Mouse (Mus musculus): Measurements from ENCODE around the gene Sult4a1. TPM values are rescaled to one million over a fixed set of nuclear protein-coding genes. Genes with fewer than 3 reads are reported as not detected.

The Sult4a1 gene
- total and polyA plus RNA-seq, 3 experiments, result not detected

DNA sequence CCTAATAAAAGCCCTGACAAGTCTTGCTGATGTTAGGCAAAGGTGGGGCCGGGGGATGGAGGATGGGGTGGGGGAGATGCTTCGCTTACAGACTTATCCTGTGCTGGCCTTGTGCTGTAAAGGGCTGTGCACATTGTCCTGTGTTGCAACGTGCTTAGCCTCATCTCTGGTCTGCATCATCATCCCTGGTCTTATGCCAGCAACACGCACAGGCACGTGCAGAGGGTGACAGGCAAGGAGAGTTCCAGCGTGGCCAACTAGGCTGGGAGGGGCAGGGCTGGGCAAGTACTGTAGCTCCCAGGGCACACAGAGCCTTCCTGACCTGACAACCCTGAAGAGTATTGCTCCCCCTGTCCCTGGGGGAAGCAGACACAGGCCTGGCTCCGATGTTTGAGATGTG, 15.5 kb upstream of the Sult4a1 start:
- Histone ChIP-seq H3K27me3 (replicated peaks) (peaks cover 64% of the 10 kb centered on the region), H3K9ac (ENCODE audit: insufficient read depth, low read depth) (no peak overlapping the region), H3K79me2 (replicated peaks; ENCODE audit: control insufficient read depth, extremely low read depth, insufficient read depth, poor library complexity, severe bottlenecking) (no peaks in the 10 kb centered on the region), H3K36me3 (replicated peaks in 1 of 2; ENCODE audit: control insufficient read depth in 1 of 2, insufficient read depth in 1 of 2, low read length in 1 of 2) (no peaks in the 10 kb centered on the region), H3K27ac (ENCODE audit: insufficient read depth, low read depth) (no peak overlapping the region), H3K4me3 (replicated peaks in 1 of 3; ENCODE audit: low read depth in 2 of 3, low read length in 2 of 3, poor library complexity in 1 of 3) (no peak overlapping the region), H3K9me3 (replicated peaks; ENCODE audit: low read length) (peaks cover 9% of the 10 kb centered on the region), H3K4me2 (ENCODE audit: insufficient read depth, low read depth, poor library complexity, severe bottlenecking) (no peak overlapping the region), H3K4me1 (ENCODE audit: control insufficient read depth in 1 of 2, insufficient read depth in 2 of 2) (peaks cover 0 to 14% of the 10 kb centered on the region in 2 experiments; a peak in 2 of 4 replicates)
- DNase-seq (ENCODE audit: extremely low read depth), result no peak
- in situ Hi-C loops (cut with MboI; ENCODE audit: low pct_ligation_motif_present, low pct_unique_long_range_greater_than_20kb, low sequenced_read_pairs) (loop anchor here (25.0 kb wide), 1 partner anchor 491 kb away; no protein-coding TSS in a partner anchor), dilution Hi-C loops (cut with MboI; ENCODE audit: extremely low pct_ligation_motif_present, extremely low pct_unique_long_range_greater_than_20kb, low sequenced_read_pairs) (no loop called here)
- no peak for TF ChIP-seq POLR2A (IDR thresholded peaks at IDR 0.05; ENCODE audit: low read depth, low read length)
- TF ChIP-seq SMC3 (IDR thresholded peaks at IDR 0.05; ENCODE audit: low read depth, low read length), result no peak
- no peak for TF ChIP-seq JUND (conservative IDR thresholded peaks at IDR 0.05; ENCODE audit: low read depth, low read length)
- no peak for TF ChIP-seq ZNF384 (IDR thresholded peaks at IDR 0.05; ENCODE audit: low read depth, low read length)
- no peak for TF ChIP-seq EP300 (IDR thresholded peaks at IDR 0.05; ENCODE audit: low read length)
- no peak for TF ChIP-seq NELFE (IDR thresholded peaks at IDR 0.05; ENCODE audit: low read depth, low read length)
- TF ChIP-seq MXI1 (IDR thresholded peaks at IDR 0.05; ENCODE audit: low read depth, low read length), result no peak
- no peak for TF ChIP-seq CHD2 (IDR thresholded peaks at IDR 0.05; ENCODE audit: low read length)
- TF ChIP-seq MYC (IDR thresholded peaks at IDR 0.05; ENCODE audit: low read depth, low read length), result no peak
- no peak for TF ChIP-seq CTCF (conservative IDR thresholded peaks at IDR 0.05 in 1 of 2, IDR thresholded peaks at IDR 0.05 in 1 of 2; ENCODE audit: low read depth in 2 of 2, low read length in 2 of 2)
- no peak for TF ChIP-seq RAD21 (IDR thresholded peaks at IDR 0.05; ENCODE audit: low read depth, low read length)
- no peak for TF ChIP-seq NRF1 (IDR thresholded peaks at IDR 0.05; ENCODE audit: low read depth, low read length)
- TF ChIP-seq GABPA (IDR thresholded peaks at IDR 0.05; ENCODE audit: insufficient replicate concordance, low read depth, low read length), result no peak
- TF ChIP-seq MAFK (IDR thresholded peaks at IDR 0.05; ENCODE audit: insufficient replicate concordance, low read length), result no peak

DNA sequence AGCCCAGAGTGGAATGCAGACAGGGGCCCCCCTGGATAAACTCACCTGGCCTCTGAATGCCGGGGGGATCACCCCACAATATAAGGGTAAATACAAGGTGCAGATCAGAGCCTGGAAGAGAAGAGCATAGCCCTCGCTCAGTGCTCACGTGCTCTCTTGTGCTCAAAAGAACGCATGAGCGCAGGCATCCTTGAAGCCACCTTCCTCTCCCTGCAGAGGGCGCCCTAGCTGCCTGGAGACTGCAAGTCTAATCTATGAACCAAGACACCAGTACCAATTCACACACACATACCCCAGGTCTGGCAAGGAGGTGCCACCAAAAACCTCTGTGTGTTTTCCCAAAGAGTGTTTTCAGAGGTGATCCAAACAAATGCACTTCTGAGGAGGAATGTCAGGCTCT, 15.1 kb upstream of the Sult4a1 start:
- Histone ChIP-seq H3K4me2 (ENCODE audit: insufficient read depth, low read depth, poor library complexity, severe bottlenecking) (no peak overlapping the region), H3K9ac (ENCODE audit: insufficient read depth, low read depth) (no peak overlapping the region), H3K27ac (ENCODE audit: insufficient read depth, low read depth) (no peak overlapping the region), H3K9me3 (replicated peaks; ENCODE audit: low read length) (peaks cover 9% of the 10 kb centered on the region), H3K27me3 (replicated peaks) (peaks cover 68% of the 10 kb centered on the region), H3K4me3 (replicated peaks in 1 of 3; ENCODE audit: low read depth in 2 of 3, low read length in 2 of 3, poor library complexity in 1 of 3) (no peak overlapping the region), H3K79me2 (replicated peaks; ENCODE audit: control insufficient read depth, extremely low read depth, insufficient read depth, poor library complexity, severe bottlenecking) (no peaks in the 10 kb centered on the region), H3K36me3 (replicated peaks in 1 of 2; ENCODE audit: control insufficient read depth in 1 of 2, insufficient read depth in 1 of 2, low read length in 1 of 2) (no peaks in the 10 kb centered on the region), H3K4me1 (ENCODE audit: control insufficient read depth in 1 of 2, insufficient read depth in 2 of 2) (peaks cover 0 to 10% of the 10 kb centered on the region in 2 experiments; a peak in 2 of 4 replicates)
- in situ Hi-C loops (cut with MboI; ENCODE audit: low pct_ligation_motif_present, low pct_unique_long_range_greater_than_20kb, low sequenced_read_pairs) (loop anchor here (25.0 kb wide), 1 partner anchor 492 kb away; no protein-coding TSS in a partner anchor), dilution Hi-C loops (cut with MboI; ENCODE audit: extremely low pct_ligation_motif_present, extremely low pct_unique_long_range_greater_than_20kb, low sequenced_read_pairs) (no loop called here)
- TF ChIP-seq E2F4 (IDR thresholded peaks at IDR 0.05; ENCODE audit: insufficient replicate concordance, low read depth, low read length) (no peak), GABPA (IDR thresholded peaks at IDR 0.05; ENCODE audit: insufficient replicate concordance, low read depth, low read length) (no peak), SMC3 (IDR thresholded peaks at IDR 0.05; ENCODE audit: low read depth, low read length) (peak; percentile 27), USF2 (conservative IDR thresholded peaks at IDR 0.05; ENCODE audit: low read depth, low read length) (no peak), RAD21 (IDR thresholded peaks at IDR 0.05; ENCODE audit: low read depth, low read length) (peak; percentile 13), BHLHE40 (IDR thresholded peaks at IDR 0.05; ENCODE audit: low read depth, low read length) (peak; percentile 61), CTCF (conservative IDR thresholded peaks at IDR 0.05 in 1 of 2, IDR thresholded peaks at IDR 0.05 in 1 of 2; ENCODE audit: low read depth in 2 of 2, low read length in 2 of 2) (peak in 1 of 2 experiments; percentile 52; a peak in 2 of 4 replicates), SIN3A (IDR thresholded peaks at IDR 0.05; ENCODE audit: low read length) (no peak), MAFK (IDR thresholded peaks at IDR 0.05; ENCODE audit: insufficient replicate concordance, low read length) (no peak), MAX (IDR thresholded peaks at IDR 0.05; ENCODE audit: low read length) (no peak)
- no peak for DNase-seq (ENCODE audit: extremely low read depth)

Measured in CH12.LX (cell line).